Comparison of ENCODE assay signal across 8 mouse cellular contexts in genomic region chr8:106929155-106929913, GRCm38 (mm10). TPM values are rescaled to one million over a fixed set of nuclear protein-coding genes. Genes with fewer than 3 reads are reported as not detected.
DNase-seq lines count a peak whose midpoint lies in the region; ATAC-seq and TF ChIP-seq lines count a peak whose summit lies in the region.

No protein-coding gene starts in this region.

- H3K9ac ChIP-seq in limb, embryonic 15.5 days: no peak overlapping the region
- no peak overlapping the region for H3K9ac ChIP-seq in forebrain, embryonic 13.5 days

- H3K27me3 ChIP-seq in limb, embryonic 15.5 days: no peaks in the 10 kb centered on the region; the same call in 1 of the 2 replicates
- H3K27me3 ChIP-seq in forebrain, embryonic 13.5 days: peaks cover 18% of the 10 kb centered on the region

- H3K4me2 ChIP-seq in limb, embryonic 15.5 days: no peak overlapping the region
- no peak overlapping the region for H3K4me2 ChIP-seq in forebrain, embryonic 13.5 days

- no peaks in the 10 kb centered on the region for H3K9me3 ChIP-seq in limb, embryonic 15.5 days
- no peaks in the 10 kb centered on the region for H3K9me3 ChIP-seq in forebrain, embryonic 13.5 days (replicated peaks)

- H3K4me1 ChIP-seq in limb, embryonic 15.5 days: peaks cover 30% of the 10 kb centered on the region
- H3K4me1 ChIP-seq in forebrain, embryonic 13.5 days: peaks cover 8% of the 10 kb centered on the region

- no peak for ATAC-seq in limb, embryonic 15.5 days (ENCODE audit: insufficient number of reproducible peaks, low FRiP score, low TSS enrichment, low read depth)
- no peak for ATAC-seq in forebrain, embryonic 13.5 days

- no peaks in the 10 kb centered on the region; the same call in 1 of the 2 replicates for H3K36me3 ChIP-seq in limb, embryonic 15.5 days
- H3K36me3 ChIP-seq in forebrain, embryonic 13.5 days (ENCODE audit: poor library complexity, severe bottlenecking): no peaks in the 10 kb centered on the region

- DNase-seq in Muller cell, postnatal 12 days (ENCODE audit: inconsistent ontology term): peak; percentile 85
- DNase-seq in brain, embryonic 14.5 days (ENCODE audit: low read depth): peak; percentile 52
- peak; percentile 74 to 75 for DNase-seq in heart, postnatal 10 days
- no peak for DNase-seq in right cerebral cortex, adult 18-20 months
- no peak for DNase-seq in left cerebral cortex, adult 18-20 months (ENCODE audit: low spot score in 2 of 2)
- DNase-seq in left cerebral cortex, postnatal 4 days: no peak

- H3K27ac ChIP-seq in limb, embryonic 15.5 days: peak overlapping the region; percentile 34; the same call in 1 of the 2 replicates
- no peak overlapping the region for H3K27ac ChIP-seq in forebrain, embryonic 13.5 days

- 13% methylated on average over 6 of the region's 6 CpGs for WGBS in limb, embryonic 15.5 days
- WGBS in forebrain, embryonic 13.5 days: 65% methylated on average over 6 of the region's 6 CpGs

- no peak for TF ChIP-seq CTCF in brain, embryonic 14.5 days (IDR thresholded peaks at IDR 0.05; ENCODE audit: borderline replicate concordance, extremely low read depth, insufficient read depth, insufficient read length)

- TF ChIP-seq POLR2A in brain, embryonic 14.5 days (IDR thresholded peaks at IDR 0.05; ENCODE audit: borderline replicate concordance, extremely low read depth, insufficient read depth, insufficient read length, poor library complexity, severe bottlenecking): no peak

- H3K4me3 ChIP-seq in limb, embryonic 15.5 days: no peak overlapping the region
- no peak overlapping the region for H3K4me3 ChIP-seq in forebrain, embryonic 13.5 days

- intact Hi-C loops in heart, postnatal 10 days (cut with DNase I): loop anchor here (2.0 kb wide), 1 partner anchor 73 kb away; no protein-coding TSS in a partner anchor
- intact Hi-C loops in left cerebral cortex, postnatal 4 days (cut with DNase I): loop anchor here (5.0 kb wide), 1 partner anchor 68 kb away; no protein-coding TSS in a partner anchor

RNA-seq across cellular contexts. Expression of gene Sntb2, which starts 6.2 kb away (rescaled TPM):
- 4.0 and 5.7 TPM in 2 replicates for polyA plus RNA-seq in brain, embryonic 14.5 days (2012; rRNA removed)
- total RNA-seq in heart, postnatal 10 days (2021): 10 to 100 TPM; 27.1 to 27.6 TPM
- 14.9 and 17.8 TPM in 2 replicates for polyA plus RNA-seq in limb, embryonic 15.5 days (2015; fragmentation: Nextera tagmentation; extraction: Ambion mirVana)
- polyA plus RNA-seq in forebrain, embryonic 13.5 days (2015; fragmentation: Nextera tagmentation; extraction: Ambion mirVana): 3.6 and 4.1 TPM in 2 replicates
- 10 to 100 TPM; 20.8 to 21.3 TPM for total RNA-seq in left cerebral cortex, adult 18-20 months (2021)
- 1 to 10 TPM; 6.3 to 6.5 TPM for total RNA-seq in left cerebral cortex, postnatal 4 days (2021)

RNA-seq across cellular contexts. Expression of gene Utp4, which starts 35.9 kb away (rescaled TPM):
- polyA plus RNA-seq in brain, embryonic 14.5 days (2012; rRNA removed): 32.4 and 40.2 TPM in 2 replicates
- total RNA-seq in heart, postnatal 10 days (2021): 10 to 100 TPM; 23.8 to 25.0 TPM
- polyA plus RNA-seq in limb, embryonic 15.5 days (2015; fragmentation: Nextera tagmentation; extraction: Ambion mirVana): 62.5 and 64.0 TPM in 2 replicates
- 49.4 and 53.6 TPM in 2 replicates for polyA plus RNA-seq in forebrain, embryonic 13.5 days (2015; fragmentation: Nextera tagmentation; extraction: Ambion mirVana)
- total RNA-seq in left cerebral cortex, adult 18-20 months (2021): 10 to 100 TPM; 36.9 to 40.8 TPM
- 10 to 100 TPM; 30.0 to 30.2 TPM for total RNA-seq in left cerebral cortex, postnatal 4 days (2021)

RNA-seq across cellular contexts. Expression of gene Has3, which starts 59.3 kb away (rescaled TPM):
- polyA plus RNA-seq in brain, embryonic 14.5 days (2012; rRNA removed): 8.0 and 9.0 TPM in 2 replicates
- 1 to 10 TPM; 1.9 to 2.4 TPM for total RNA-seq in heart, postnatal 10 days (2021)
- 0.42 and 0.76 TPM in 2 replicates for polyA plus RNA-seq in limb, embryonic 15.5 days (2015; fragmentation: Nextera tagmentation; extraction: Ambion mirVana)
- 0.65 and 0.89 TPM in 2 replicates for polyA plus RNA-seq in forebrain, embryonic 13.5 days (2015; fragmentation: Nextera tagmentation; extraction: Ambion mirVana)
- 1 to 10 TPM; 1.1 to 2.0 TPM for total RNA-seq in left cerebral cortex, adult 18-20 months (2021)
- total RNA-seq in left cerebral cortex, postnatal 4 days (2021): 10 to 100 TPM; 16.7 to 17.7 TPM

Comparison
In these comparisons a context has a peak if more than half of its experiments do, and no peak if none do; other contexts are left out.
1. RNA of gene Has3, which starts 59.3 kb away (total RNA-seq): 16.7 to 17.7 TPM in left cerebral cortex, postnatal 4 days; 1.9 to 2.4 TPM in heart, postnatal 10 days and 1.1 to 2.0 TPM in left cerebral cortex, adult 18-20 months; every median in the first group is over 4 times any median in the second.
2. DNase-seq: peak in Muller cell, postnatal 12 days (single experiment), brain, embryonic 14.5 days (single experiment) and heart, postnatal 10 days (2 of 2); none in right cerebral cortex, adult 18-20 months (single experiment), left cerebral cortex, adult 18-20 months (0 of 2) and left cerebral cortex, postnatal 4 days (single experiment).